Mouse (Mus musculus) forebrain, embryonic 13.5 days (tissue): Measurements from ENCODE around the gene Ptges. TPM values are rescaled to one million over a fixed set of nuclear protein-coding genes. Genes with fewer than 3 reads are reported as not detected.
"Not testable (repeated sequence)": the region's sequence is repeated elsewhere in the genome, so short reads cannot be mapped to it uniquely, and the experiment has no call there.

ENCODE experiments used
- ATAC-seq: fragments of 200-750 bp; cut with Nextera tagmentation; 2 replicates; pipeline ENCODE4 v1.8.0; 2017
- H3K27ac ChIP-seq: fragments of 300-500 bp; sonication (generic); 2 replicates; pipeline ENCODE4 v1.5.1; 2015; ENCODE audit warnings: inconsistent platforms, mild to moderate bottlenecking, moderate library complexity
- H3K27me3 ChIP-seq: fragments of 300-500 bp; sonication (generic); 2 replicates; pipeline ENCODE4 v1.6.1; 2015; ENCODE audit warnings: mild to moderate bottlenecking, inconsistent platforms
- H3K36me3 ChIP-seq: fragments of 300-500 bp; sonication (generic); 2 replicates; pipeline ENCODE4 v1.6.1; 2015; ENCODE audit warnings: mild to moderate bottlenecking, inconsistent platforms; ENCODE audit not compliant: poor library complexity, severe bottlenecking
- H3K4me1 ChIP-seq: fragments of 300-500 bp; sonication (generic); 2 replicates; pipeline ENCODE4 v1.6.1; 2015; ENCODE audit warnings: inconsistent platforms
- H3K4me2 ChIP-seq: fragments of 300-500 bp; sonication (generic); 2 replicates; pipeline ENCODE4 v1.6.1; 2015; ENCODE audit warnings: inconsistent platforms, mild to moderate bottlenecking, moderate library complexity
- H3K4me3 ChIP-seq: fragments of 300-500 bp; sonication (generic); 2 replicates; pipeline ENCODE4 v1.5.1; 2015; ENCODE audit warnings: mild to moderate bottlenecking, inconsistent platforms
- H3K9ac ChIP-seq: fragments of 300-500 bp; sonication (generic); 2 replicates; pipeline ENCODE4 v1.6.1; 2015; ENCODE audit warnings: mild to moderate bottlenecking, inconsistent platforms
- H3K9me3 ChIP-seq: fragments of 300-500 bp; sonication (generic); replicated peaks from 2 replicates; pipeline ENCODE4 v1.6.1; 2016; ENCODE audit warnings: inconsistent platforms
- WGBS: fragments of 180-500 bp; shearing (Covaris S2); methylation state at CpG from one replicate; pipeline ENCODE4 v1.1.7; 2015; 5-methylcytosine and 5-hydroxymethylcytosine counted together
- polyA plus RNA-seq: library from polyadenylated mRNA; unstranded; fragments of >200 nt; fragmentation: Nextera tagmentation; extraction: Ambion mirVana; gene quantifications from 2 replicates; pipeline ENCODE4 v1.2.1, GENCODE M21; 2015

Gene Ptges
- polyA plus RNA-seq, 1 experiment from 2014 or later = 2.1 TPM

- Histone ChIP-seq H3K9ac (no peak overlapping the region), H3K27ac (no peak overlapping the region), H3K4me1 (peaks cover 13% of the 10 kb centered on the region), H3K4me3 (no peak overlapping the region), H3K36me3 (no peaks in the 10 kb centered on the region), H3K9me3 (no peaks in the 10 kb centered on the region), H3K27me3 (no peaks in the 10 kb centered on the region), H3K4me2 (no peak overlapping the region)
- WGBS = 75% methylated on average over 9 of the region's 9 CpGs
- ATAC-seq = no peak
Observed at GRCm38 (mm10) chr2:30927151-30927781, 2.4 kb downstream of the Ptges start.

GRCm38 (mm10) chr2:30926381-30926780 lies 3.3 kb downstream of the Ptges start:
- no peak for ATAC-seq
- no peak overlapping the region for H3K9ac ChIP-seq
- no peak overlapping the region for H3K27ac ChIP-seq
- H3K27me3 ChIP-seq = no peaks in the 10 kb centered on the region
- no peak overlapping the region for H3K4me3 ChIP-seq
- H3K4me2 ChIP-seq = no peak overlapping the region
- H3K9me3 ChIP-seq = no peaks in the 10 kb centered on the region
- WGBS = 79% methylated on average over 4 of the region's 4 CpGs
- H3K4me1 ChIP-seq = peaks cover 13% of the 10 kb centered on the region
- no peaks in the 10 kb centered on the region for H3K36me3 ChIP-seq

GRCm38 (mm10) chr2:30925181-30925580 lies 4.5 kb downstream of the Ptges start:
- H3K9me3 ChIP-seq = no peaks in the 10 kb centered on the region
- H3K4me2 ChIP-seq = no peak overlapping the region
- H3K27me3 ChIP-seq = no peaks in the 10 kb centered on the region
- ATAC-seq = no peak
- WGBS = 79% methylated on average over 4 of the region's 4 CpGs
- H3K4me1 ChIP-seq = peaks cover 13% of the 10 kb centered on the region
- no peak overlapping the region for H3K4me3 ChIP-seq
- no peak overlapping the region for H3K27ac ChIP-seq
- H3K36me3 ChIP-seq = no peaks in the 10 kb centered on the region
- H3K9ac ChIP-seq = no peak overlapping the region

GRCm38 (mm10) chr2:30923099-30923498 lies 6.6 kb downstream of the Ptges start:
- Histone ChIP-seq H3K36me3 (no peaks in the 10 kb centered on the region), H3K27me3 (no peaks in the 10 kb centered on the region), H3K9me3 (no peaks in the 10 kb centered on the region), H3K27ac (no peak overlapping the region), H3K4me3 (no peak overlapping the region), H3K4me2 (no peak overlapping the region), H3K9ac (no peak overlapping the region), H3K4me1 (no peaks in the 10 kb centered on the region)
- ATAC-seq = no peak
- 63% methylated on average over 3 of the region's 3 CpGs for WGBS

GRCm38 (mm10) chr2:30920216-30920615 lies 9.4 kb downstream of the Ptges start:
- no peaks in the 10 kb centered on the region for H3K36me3 ChIP-seq
- no peak overlapping the region for H3K4me2 ChIP-seq
- no peak overlapping the region for H3K9ac ChIP-seq
- no peak for ATAC-seq
- H3K27ac ChIP-seq = no peak overlapping the region
- H3K4me1 ChIP-seq = no peaks in the 10 kb centered on the region; the same call in 1 of the 2 replicates
- no peaks in the 10 kb centered on the region for H3K9me3 ChIP-seq
- WGBS = 88% methylated on average over 7 of the region's 7 CpGs
- no peak overlapping the region for H3K4me3 ChIP-seq
- no peaks in the 10 kb centered on the region for H3K27me3 ChIP-seq

GRCm38 (mm10) chr2:30918780-30919329 lies 10.8 kb downstream of the Ptges start:
- H3K36me3 ChIP-seq = no peaks in the 10 kb centered on the region
- no peak overlapping the region for H3K4me3 ChIP-seq
- no peaks in the 10 kb centered on the region; the same call in 1 of the 2 replicates for H3K4me1 ChIP-seq
- no peak overlapping the region for H3K27ac ChIP-seq
- WGBS = 65% methylated on average over 8 of the region's 8 CpGs
- no peak overlapping the region for H3K9ac ChIP-seq
- no peaks in the 10 kb centered on the region for H3K27me3 ChIP-seq
- ATAC-seq = no peak
- H3K9me3 ChIP-seq = no peaks in the 10 kb centered on the region
- H3K4me2 ChIP-seq = no peak overlapping the region

- H3K4me2 ChIP-seq = no peak overlapping the region
- H3K9me3 ChIP-seq = no peaks in the 10 kb centered on the region
- whole genome bisulfite sequencing = 61% methylated on average over 6 of the region's 6 CpGs
- no peak overlapping the region for H3K27ac ChIP-seq
- no peaks in the 10 kb centered on the region; the same call in 1 of the 2 replicates for H3K4me1 ChIP-seq
- no peak overlapping the region for H3K9ac ChIP-seq
- H3K4me3 ChIP-seq = no peak overlapping the region
- no peaks in the 10 kb centered on the region for H3K27me3 ChIP-seq
- ATAC-seq = no peak
- no peaks in the 10 kb centered on the region for H3K36me3 ChIP-seq
Observed at GRCm38 (mm10) chr2:30918126-30918525, 11.5 kb downstream of the Ptges start.

- no peak for ATAC-seq
- Histone ChIP-seq H3K4me1 (no peaks in the 10 kb centered on the region; the same call in 1 of the 2 replicates), H3K9me3 (no peaks in the 10 kb centered on the region), H3K4me2 (no peak overlapping the region), H3K36me3 (no peaks in the 10 kb centered on the region), H3K9ac (no peak overlapping the region), H3K4me3 (no peak overlapping the region), H3K27ac (no peak overlapping the region), H3K27me3 (no peaks in the 10 kb centered on the region)
- WGBS = 91% methylated on average over 7 of the region's 7 CpGs
Observed at GRCm38 (mm10) chr2:30917649-30918048, 12.0 kb downstream of the Ptges start.

- H3K4me3 ChIP-seq, H3K27ac ChIP-seq, H3K9me3 ChIP-seq, H3K4me2 ChIP-seq, H3K27me3 ChIP-seq, H3K4me1 ChIP-seq, H3K36me3 ChIP-seq, ATAC-seq, H3K9ac ChIP-seq: not testable (repeated sequence)
- WGBS = 85% methylated on average over 6 of the region's 6 CpGs
Observed at GRCm38 (mm10) chr2:30915933-30916332, 13.7 kb downstream of the Ptges start.

GRCm38 (mm10) chr2:30915376-30915775 lies 14.3 kb downstream of the Ptges start:
- Histone ChIP-seq H3K9ac (no peak overlapping the region), H3K9me3 (no peaks in the 10 kb centered on the region), H3K4me1 (no peaks in the 10 kb centered on the region; the same call in 1 of the 2 replicates), H3K4me3 (no peak overlapping the region), H3K27me3 (no peaks in the 10 kb centered on the region), H3K36me3 (no peaks in the 10 kb centered on the region), H3K27ac (no peak overlapping the region), H3K4me2 (no peak overlapping the region)
- no peak for ATAC-seq
- 67% methylated on average over 5 of the region's 5 CpGs for WGBS

GRCm38 (mm10) chr2:30914836-30915235 lies 14.8 kb downstream of the Ptges start:
- Histone ChIP-seq H3K4me1 (no peaks in the 10 kb centered on the region; the same call in 1 of the 2 replicates), H3K36me3 (no peaks in the 10 kb centered on the region), H3K9ac (no peak overlapping the region), H3K9me3 (no peaks in the 10 kb centered on the region), H3K27me3 (no peaks in the 10 kb centered on the region), H3K4me3 (no peak overlapping the region), H3K4me2 (no peak overlapping the region), H3K27ac (no peak overlapping the region)
- WGBS = 27% methylated on average over 3 of the region's 3 CpGs
- ATAC-seq = no peak

- no peak overlapping the region for H3K4me2 ChIP-seq
- no peak overlapping the region for H3K9ac ChIP-seq
- no peaks in the 10 kb centered on the region for H3K9me3 ChIP-seq
- no peak for ATAC-seq
- no peaks in the 10 kb centered on the region for H3K27me3 ChIP-seq
- H3K4me3 ChIP-seq = no peak overlapping the region
- H3K4me1 ChIP-seq = no peaks in the 10 kb centered on the region; the same call in 1 of the 2 replicates
- 86% methylated on average over 8 of the region's 8 CpGs for WGBS
- no peaks in the 10 kb centered on the region for H3K36me3 ChIP-seq
- H3K27ac ChIP-seq = no peak overlapping the region
Observed at GRCm38 (mm10) chr2:30913022-30913421, 16.6 kb downstream of the Ptges start.
